Mouse (Mus musculus) kidney, adult 2 months (tissue): Measurements from ENCODE around the gene Gm37240. TPM values are rescaled to one million over a fixed set of nuclear protein-coding genes. Genes with fewer than 3 reads are reported as not detected.

Experiments
- DNase-seq: peaks from one replicate; pipeline ENCODE4 v3.0.0; 2021
- H3K27ac ChIP-seq: fragments of 200-500 bp; 2 replicates; pipeline ENCODE4 v1.5.1; 2012; ENCODE audit warnings: low read depth, low read length, control low read depth, inconsistent platforms; ENCODE audit not compliant: insufficient read depth
- H3K27me3 ChIP-seq: fragments of 200-500 bp; replicated peaks from 2 replicates; pipeline ENCODE4 v1.6.1; 2012; ENCODE audit warnings: mild to moderate bottlenecking, moderate library complexity, low read length, inconsistent platforms; ENCODE audit not compliant: control insufficient read depth, insufficient read depth
- H3K36me3 ChIP-seq: fragments of 200-500 bp; 2 replicates; pipeline ENCODE4 v1.6.1; 2012; ENCODE audit warnings: mild to moderate bottlenecking, moderate library complexity, low read length, inconsistent platforms; ENCODE audit not compliant: control insufficient read depth, insufficient read depth
- H3K4me1 ChIP-seq: fragments of 200-500 bp; 2 replicates; pipeline ENCODE4 v1.6.1; 2011; ENCODE audit warnings: low read length; ENCODE audit not compliant: control insufficient read depth, insufficient read depth
- H3K4me3 ChIP-seq: fragments of 200-500 bp; 2 replicates; pipeline ENCODE4 v1.5.1; 2011; ENCODE audit warnings: mild to moderate bottlenecking, low read depth, low read length, control low read depth; ENCODE audit not compliant: insufficient read depth
- CTCF ChIP-seq: fragments of 200-500 bp; conservative IDR thresholded peaks from 2 replicates; pipeline ENCODE4 v1.5.1; 2011; ENCODE audit warnings: low read depth, mild to moderate bottlenecking, control low read depth, low read length, moderate library complexity, mixed read lengths; ENCODE audit not compliant: insufficient read depth, insufficient read length
- POLR2A ChIP-seq: fragments of 200-500 bp; IDR thresholded peaks from one replicate; pipeline ENCODE4 v1.6.1; 2011; ENCODE audit warnings: low read depth, low read length, control low read depth
- WGBS: fragments of 180-500 bp; shearing (Covaris S2); methylation state at CpG from one replicate; pipeline ENCODE4 v1.1.7; 2018; 5-methylcytosine and 5-hydroxymethylcytosine counted together
- polyA plus RNA-seq: library from polyadenylated mRNA; depleted of rRNA; stranded (reverse); fragments of >200 nt; gene quantifications from 2 replicates; pipeline ENCODE4 v1.2.3, GENCODE M21; 2012

The Gm37240 gene
- polyA plus RNA-seq, 1 experiment = 5.5 TPM

GRCm38 (mm10) chr3:85435406-85435805 lies 451.9 kb downstream of the Gm37240 start:
- Histone ChIP-seq H3K4me3 (no peak overlapping the region), H3K4me1 (no peaks in the 10 kb centered on the region), H3K27ac (no peak overlapping the region), H3K27me3 (no peaks in the 10 kb centered on the region), H3K36me3 (no peaks in the 10 kb centered on the region)
- DNase-seq = no peak
- TF ChIP-seq CTCF (no peak), POLR2A (no peak)
- 26% methylated on average over 4 of the region's 4 CpGs for whole genome bisulfite sequencing

GRCm38 (mm10) chr3:85431208-85431607 lies 456.1 kb downstream of the Gm37240 start:
- TF ChIP-seq CTCF = no peak
- TF ChIP-seq POLR2A = no peak
- DNase-seq = no peak
- Histone ChIP-seq H3K4me3 (no peak overlapping the region), H3K27ac (no peak overlapping the region), H3K36me3 (no peaks in the 10 kb centered on the region), H3K27me3 (no peaks in the 10 kb centered on the region), H3K4me1 (no peaks in the 10 kb centered on the region)
- 91% methylated on average over 4 of the region's 4 CpGs for WGBS

- 78% methylated on average over 5 of the region's 5 CpGs for WGBS
- H3K27ac ChIP-seq = no peak overlapping the region
- H3K36me3 ChIP-seq = no peaks in the 10 kb centered on the region
- DNase-seq = no peak
- TF ChIP-seq POLR2A = no peak
- TF ChIP-seq CTCF = no peak
- H3K27me3 ChIP-seq = no peaks in the 10 kb centered on the region
- no peak overlapping the region for H3K4me3 ChIP-seq
- no peaks in the 10 kb centered on the region for H3K4me1 ChIP-seq
These were observed 463.8 kb downstream of the Gm37240 start for GRCm38 (mm10) chr3:85423376-85423997.

GRCm38 (mm10) chr3:85421403-85421802 lies 465.9 kb downstream of the Gm37240 start:
- TF ChIP-seq POLR2A (no peak), CTCF (no peak)

GRCm38 (mm10) chr3:85417663-85418062 lies 469.7 kb downstream of the Gm37240 start:
- TF ChIP-seq CTCF = no peak
- no peak for TF ChIP-seq POLR2A
- Histone ChIP-seq H3K27ac (no peak overlapping the region), H3K36me3 (no peaks in the 10 kb centered on the region), H3K4me1 (no peaks in the 10 kb centered on the region), H3K27me3 (no peaks in the 10 kb centered on the region), H3K4me3 (no peak overlapping the region)
- 56% methylated on average over 4 of the region's 4 CpGs for WGBS
- DNase-seq = no peak

More at GRCm38 (mm10) chr3:85421403-85421802, 465.9 kb downstream of the Gm37240 start:
- Histone ChIP-seq H3K27ac (no peak overlapping the region), H3K36me3 (no peaks in the 10 kb centered on the region), H3K27me3 (no peaks in the 10 kb centered on the region), H3K4me3 (no peak overlapping the region), H3K4me1 (no peaks in the 10 kb centered on the region)
- no peak for DNase-seq
- WGBS = 49% methylated on average over 9 of the region's 9 CpGs

- Histone ChIP-seq H3K27me3 (no peaks in the 10 kb centered on the region), H3K4me1 (no peaks in the 10 kb centered on the region), H3K4me3 (no peak overlapping the region), H3K36me3 (no peaks in the 10 kb centered on the region), H3K27ac (no peak overlapping the region)
- no peak for DNase-seq
- TF ChIP-seq CTCF (no peak), POLR2A (no peak)
These were observed 488.5 kb downstream of the Gm37240 start for GRCm38 (mm10) chr3:85398841-85399240.

- no peak for DNase-seq
- H3K27ac ChIP-seq = no peak overlapping the region
- no peaks in the 10 kb centered on the region for H3K36me3 ChIP-seq
- no peaks in the 10 kb centered on the region for H3K27me3 ChIP-seq
- 97% methylated on average over 1 of the region's 1 CpGs for WGBS
- no peak overlapping the region for H3K4me3 ChIP-seq
- H3K4me1 ChIP-seq = no peaks in the 10 kb centered on the region
- TF ChIP-seq CTCF (no peak), POLR2A (no peak)
These were observed 488.9 kb downstream of the Gm37240 start for GRCm38 (mm10) chr3:85398483-85398835.
